Mouse (Mus musculus): ENCODE results near the gene Ap5z1. TPM values are rescaled to one million over a fixed set of nuclear protein-coding genes. Genes with fewer than 3 reads are reported as not detected.
A peak's percentile ranks its signal among the peaks of the same experiment; 100 is the strongest.

Gene Ap5z1
- total and polyA plus RNA-seq, 3 experiments, result 11.5 to 37.7 (median 14.1) TPM

- Histone ChIP-seq H3K4me3 (ENCODE audit: low read depth, low read length) (peak overlapping the region; percentile 69; the same call in 1 of the 2 replicates), H3K4me1 (ENCODE audit: insufficient read depth, low read depth, low read length) (peaks cover 72% of the 10 kb centered on the region), H3K9me3 (replicated peaks) (no peaks in the 10 kb centered on the region), H3K36me3 (replicated peaks) (peaks cover 82% of the 10 kb centered on the region), H3K27me3 (ENCODE audit: insufficient read depth, low read length) (no peaks in the 10 kb centered on the region)
- ATAC-seq (ENCODE audit: extremely low read depth, insufficient number of reproducible peaks, low FRiP score, poor library complexity, severe bottlenecking) (no peak), DNase-seq (ENCODE audit: low spot score) (no peak)
- no peak for TF ChIP-seq TAL1 (conservative IDR thresholded peaks at IDR 0.05; ENCODE audit: low read depth, low read length)
- no peak for TF ChIP-seq GATA1 (IDR thresholded peaks at IDR 0.05; ENCODE audit: borderline replicate concordance, low read length)
- TF ChIP-seq GATA2 (IDR thresholded peaks at IDR 0.05; ENCODE audit: borderline replicate concordance, low read depth, low read length), result no peak
- no peak for TF ChIP-seq CTCF (IDR thresholded peaks at IDR 0.05; ENCODE audit: low read depth, low read length)
- TF ChIP-seq POLR2AphosphoS5 (IDR thresholded peaks at IDR 0.05; ENCODE audit: insufficient replicate concordance, low read depth, low read length), result no peak
These were observed 22.3 kb upstream of the Ap5z1 start for GRCm38 (mm10) chr5:142441332-142442044.

- DNase-seq (ENCODE audit: low spot score), result no peak
- H3K4me3 ChIP-seq (ENCODE audit: low read depth, low read length), result peak overlapping the region; percentile 46; the same call in 1 of the 2 replicates
- peaks cover 72% of the 10 kb centered on the region for H3K4me1 ChIP-seq (ENCODE audit: insufficient read depth, low read depth, low read length)
- no peak for ATAC-seq (ENCODE audit: extremely low read depth, insufficient number of reproducible peaks, low FRiP score, poor library complexity, severe bottlenecking)
- no peaks in the 10 kb centered on the region for H3K9me3 ChIP-seq (replicated peaks)
- TF ChIP-seq POLR2AphosphoS5 (IDR thresholded peaks at IDR 0.05; ENCODE audit: insufficient replicate concordance, low read depth, low read length) (no peak), GATA1 (IDR thresholded peaks at IDR 0.05; ENCODE audit: borderline replicate concordance, low read length) (no peak), TAL1 (conservative IDR thresholded peaks at IDR 0.05; ENCODE audit: low read depth, low read length) (no peak), CTCF (IDR thresholded peaks at IDR 0.05; ENCODE audit: low read depth, low read length) (no peak), GATA2 (IDR thresholded peaks at IDR 0.05; ENCODE audit: borderline replicate concordance, low read depth, low read length) (no peak)
- no peaks in the 10 kb centered on the region for H3K27me3 ChIP-seq (ENCODE audit: insufficient read depth, low read length)
- H3K36me3 ChIP-seq (replicated peaks), result peaks cover 83% of the 10 kb centered on the region
These were observed 21.7 kb upstream of the Ap5z1 start for GRCm38 (mm10) chr5:142442045-142442440.

GRCm38 (mm10) chr5:142443514-142443913, 20.2 kb upstream of the Ap5z1 start:
- Histone ChIP-seq H3K36me3 (replicated peaks) (peaks cover 84% of the 10 kb centered on the region), H3K4me1 (ENCODE audit: insufficient read depth, low read depth, low read length) (peaks cover 77% of the 10 kb centered on the region), H3K9me3 (replicated peaks) (no peaks in the 10 kb centered on the region), H3K4me3 (ENCODE audit: low read depth, low read length) (no peak overlapping the region), H3K27me3 (ENCODE audit: insufficient read depth, low read length) (no peaks in the 10 kb centered on the region)
- DNase-seq (ENCODE audit: low spot score), result no peak
- no peak for ATAC-seq (ENCODE audit: extremely low read depth, insufficient number of reproducible peaks, low FRiP score, poor library complexity, severe bottlenecking)
- TF ChIP-seq GATA2 (IDR thresholded peaks at IDR 0.05; ENCODE audit: borderline replicate concordance, low read depth, low read length), result no peak

GRCm38 (mm10) chr5:142443994-142444393, 19.8 kb upstream of the Ap5z1 start:
- no peak for ATAC-seq (ENCODE audit: extremely low read depth, insufficient number of reproducible peaks, low FRiP score, poor library complexity, severe bottlenecking)
- no peaks in the 10 kb centered on the region for H3K27me3 ChIP-seq (ENCODE audit: insufficient read depth, low read length)

GRCm38 (mm10) chr5:142444791-142445531, 18.8 kb upstream of the Ap5z1 start:
- no peaks in the 10 kb centered on the region for H3K27me3 ChIP-seq (ENCODE audit: insufficient read depth, low read length)
- DNase-seq (ENCODE audit: low spot score) (peak; percentile 38), ATAC-seq (ENCODE audit: extremely low read depth, insufficient number of reproducible peaks, low FRiP score, poor library complexity, severe bottlenecking) (no peak)
- H3K36me3 ChIP-seq (replicated peaks), result peaks cover 85% of the 10 kb centered on the region
- H3K4me1 ChIP-seq (ENCODE audit: insufficient read depth, low read depth, low read length), result peaks cover 62% of the 10 kb centered on the region
- H3K9me3 ChIP-seq (replicated peaks), result no peaks in the 10 kb centered on the region
- no peak for TF ChIP-seq POLR2AphosphoS5 (IDR thresholded peaks at IDR 0.05; ENCODE audit: insufficient replicate concordance, low read depth, low read length)
- no peak for TF ChIP-seq GATA1 (IDR thresholded peaks at IDR 0.05; ENCODE audit: borderline replicate concordance, low read length)
- TF ChIP-seq TAL1 (conservative IDR thresholded peaks at IDR 0.05; ENCODE audit: low read depth, low read length), result no peak
- no peak for TF ChIP-seq CTCF (IDR thresholded peaks at IDR 0.05; ENCODE audit: low read depth, low read length)
- no peak for TF ChIP-seq GATA2 (IDR thresholded peaks at IDR 0.05; ENCODE audit: borderline replicate concordance, low read depth, low read length)
- peak overlapping the region; percentile 25; the same call in 1 of the 2 replicates for H3K4me3 ChIP-seq (ENCODE audit: low read depth, low read length)

More at GRCm38 (mm10) chr5:142443994-142444393, 19.8 kb upstream of the Ap5z1 start:
- DNase-seq (ENCODE audit: low spot score), result no peak
- TF ChIP-seq GATA1 (IDR thresholded peaks at IDR 0.05; ENCODE audit: borderline replicate concordance, low read length) (no peak), GATA2 (IDR thresholded peaks at IDR 0.05; ENCODE audit: borderline replicate concordance, low read depth, low read length) (no peak), CTCF (IDR thresholded peaks at IDR 0.05; ENCODE audit: low read depth, low read length) (no peak), POLR2AphosphoS5 (IDR thresholded peaks at IDR 0.05; ENCODE audit: insufficient replicate concordance, low read depth, low read length) (no peak), TAL1 (conservative IDR thresholded peaks at IDR 0.05; ENCODE audit: low read depth, low read length) (no peak)
- no peaks in the 10 kb centered on the region for H3K9me3 ChIP-seq (replicated peaks)
- peaks cover 84% of the 10 kb centered on the region for H3K36me3 ChIP-seq (replicated peaks)
- H3K4me1 ChIP-seq (ENCODE audit: insufficient read depth, low read depth, low read length), result peaks cover 72% of the 10 kb centered on the region
- no peak overlapping the region for H3K4me3 ChIP-seq (ENCODE audit: low read depth, low read length)

GRCm38 (mm10) chr5:142445709-142446108, 18.0 kb upstream of the Ap5z1 start:
- no peaks in the 10 kb centered on the region for H3K9me3 ChIP-seq (replicated peaks)
- H3K4me3 ChIP-seq (ENCODE audit: low read depth, low read length), result no peak overlapping the region
- ATAC-seq (ENCODE audit: extremely low read depth, insufficient number of reproducible peaks, low FRiP score, poor library complexity, severe bottlenecking) (no peak), DNase-seq (ENCODE audit: low spot score) (no peak)
- TF ChIP-seq GATA1 (IDR thresholded peaks at IDR 0.05; ENCODE audit: borderline replicate concordance, low read length) (no peak), GATA2 (IDR thresholded peaks at IDR 0.05; ENCODE audit: borderline replicate concordance, low read depth, low read length) (no peak), CTCF (IDR thresholded peaks at IDR 0.05; ENCODE audit: low read depth, low read length) (no peak), POLR2AphosphoS5 (IDR thresholded peaks at IDR 0.05; ENCODE audit: insufficient replicate concordance, low read depth, low read length) (no peak), TAL1 (conservative IDR thresholded peaks at IDR 0.05; ENCODE audit: low read depth, low read length) (no peak)
- no peaks in the 10 kb centered on the region for H3K27me3 ChIP-seq (ENCODE audit: insufficient read depth, low read length)
- peaks cover 57% of the 10 kb centered on the region for H3K4me1 ChIP-seq (ENCODE audit: insufficient read depth, low read depth, low read length)
- peaks cover 92% of the 10 kb centered on the region for H3K36me3 ChIP-seq (replicated peaks)
